Mouse (Mus musculus) spleen, adult 2 months (tissue): Measurements from ENCODE around the gene Nlrc3.

Source experiments
- CTCF ChIP-seq: fragments of 200-500 bp; IDR thresholded peaks from 2 replicates; pipeline ENCODE4 v1.5.1; 2011; ENCODE audit warnings: mild to moderate bottlenecking, inconsistent platforms; ENCODE audit not compliant: insufficient read depth, insufficient read length, insufficient replicate concordance; ENCODE audit errors: extremely low read depth
- POLR2A ChIP-seq: fragments of 200-500 bp; IDR thresholded peaks from 2 replicates; pipeline ENCODE4 v1.6.1; 2011; ENCODE audit warnings: low read depth, low read length, inconsistent platforms

DNA sequence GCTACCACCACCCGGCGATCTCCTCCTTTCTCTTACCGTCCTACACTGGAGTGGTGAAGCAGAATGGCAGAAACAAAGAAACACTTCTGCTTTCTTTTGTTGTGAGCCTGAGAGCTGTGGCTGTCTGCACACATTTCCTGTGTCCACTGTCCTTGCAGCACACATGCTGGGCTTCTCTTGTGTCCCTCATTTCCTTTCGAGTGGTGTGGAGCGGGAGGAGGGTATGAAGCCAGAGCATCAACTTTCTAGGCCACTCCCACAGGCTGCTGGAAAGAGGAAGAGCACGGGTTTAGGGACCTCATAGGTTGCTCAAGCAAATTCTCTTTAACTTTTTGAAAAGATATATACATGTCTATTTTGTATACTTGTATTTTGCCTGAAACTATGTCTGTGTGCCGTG, 47.3 kb downstream of the Nlrc3 start:
- no peak for TF ChIP-seq POLR2A
- TF ChIP-seq CTCF = no peak
